Mouse (Mus musculus): ENCODE measurements around the gene Fam78b. TPM values are rescaled to one million over a fixed set of nuclear protein-coding genes. Genes with fewer than 3 reads are reported as not detected.
A peak's percentile ranks its signal among the peaks of the same experiment; 100 is the strongest.

Gene Fam78b
- total RNA-seq (2022), result 10 to 100 TPM; 21.8 to 27.5 (median 23.6) TPM

- DNase-seq (ENCODE audit: low spot score in 2 of 2), result peak; percentile 23 to 26
Observed at GRCm38 (mm10) chr1:167001174-167001843, at the start of gene Fam78b. Gene Fam78b, plus strand, starts transcription at chr1:167001417.

DNA sequence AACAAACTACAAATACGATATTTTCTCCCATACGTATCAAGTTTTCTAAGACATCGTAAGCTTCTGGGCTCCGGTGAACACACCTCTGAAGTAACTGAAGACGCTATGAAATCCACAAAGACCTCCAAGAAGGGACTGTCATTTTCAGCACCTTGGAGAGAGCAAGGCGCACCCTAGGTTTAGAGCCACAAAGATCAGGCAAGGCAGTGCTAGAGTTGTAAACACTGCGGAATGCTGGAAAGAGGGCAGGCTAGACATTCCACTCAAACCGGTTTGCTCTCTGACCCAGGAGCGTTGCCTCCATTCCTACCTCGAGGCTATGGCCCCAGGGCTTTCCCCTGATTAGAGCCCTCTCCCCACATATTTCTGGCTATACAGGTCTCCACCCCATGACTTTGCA lies 36.7 kb upstream of the Fam78b start:
- DNase-seq (ENCODE audit: low spot score in 2 of 2), result no peak

GRCm38 (mm10) chr1:166968271-166968670 lies 32.9 kb upstream of the Fam78b start:
- DNase-seq (ENCODE audit: low spot score in 2 of 2), result no peak

GRCm38 (mm10) chr1:166973731-166974130 lies 27.5 kb upstream of the Fam78b start:
- DNase-seq (ENCODE audit: low spot score in 2 of 2), result no peak

DNA sequence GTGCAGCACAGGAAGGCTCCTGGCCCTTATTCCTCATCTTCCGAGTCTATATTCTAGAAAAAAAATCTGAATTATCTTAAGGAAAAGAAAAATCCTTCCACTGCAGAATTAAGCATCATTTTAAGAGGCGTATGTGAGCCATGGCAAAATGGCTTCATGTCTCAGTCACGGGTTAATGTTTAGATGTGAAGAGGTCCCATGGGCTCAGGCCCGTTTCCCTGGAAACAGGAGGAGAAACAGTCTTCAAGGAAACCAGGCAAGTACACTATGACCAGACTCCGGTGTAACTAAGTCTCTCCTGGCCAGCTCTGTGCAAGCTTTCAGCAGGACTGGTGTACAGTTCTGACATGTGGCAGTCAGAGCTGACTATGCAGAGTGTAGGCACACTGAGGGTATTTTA lies 22.6 kb upstream of the Fam78b start:
- DNase-seq (ENCODE audit: low spot score in 2 of 2), result no peak

- DNase-seq (ENCODE audit: low spot score in 2 of 2), result no peak
Observed at GRCm38 (mm10) chr1:166994266-166994665, 7.0 kb upstream of the Fam78b start.

DNA sequence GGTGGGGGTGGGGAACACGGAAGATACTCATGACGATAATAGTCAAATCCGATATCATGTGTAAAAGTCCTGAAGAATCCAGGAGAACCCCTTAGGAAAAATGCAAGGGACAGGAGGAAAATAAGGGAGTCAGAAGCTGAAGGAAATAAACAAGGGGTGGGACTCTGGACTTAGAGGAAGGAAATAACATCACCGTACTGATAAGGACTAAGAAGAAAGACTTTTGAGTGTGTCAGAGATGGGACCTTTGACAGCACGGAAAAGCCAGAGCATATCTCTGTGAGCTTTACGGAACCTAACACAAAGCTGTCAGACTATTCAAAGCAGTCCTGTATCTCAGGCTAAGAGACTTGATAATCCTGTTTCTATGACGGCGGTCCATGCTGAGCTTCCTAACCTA lies 5.0 kb upstream of the Fam78b start:
- no peak for DNase-seq (ENCODE audit: low spot score in 2 of 2)

GRCm38 (mm10) chr1:166996811-166997210 lies 4.4 kb upstream of the Fam78b start:
- no peak for DNase-seq (ENCODE audit: low spot score in 2 of 2)

GRCm38 (mm10) chr1:167000529-167001173 lies 566 bp upstream of the Fam78b start:
- peak; percentile 28 to 58 for DNase-seq (ENCODE audit: low spot score in 2 of 2)

DNA sequence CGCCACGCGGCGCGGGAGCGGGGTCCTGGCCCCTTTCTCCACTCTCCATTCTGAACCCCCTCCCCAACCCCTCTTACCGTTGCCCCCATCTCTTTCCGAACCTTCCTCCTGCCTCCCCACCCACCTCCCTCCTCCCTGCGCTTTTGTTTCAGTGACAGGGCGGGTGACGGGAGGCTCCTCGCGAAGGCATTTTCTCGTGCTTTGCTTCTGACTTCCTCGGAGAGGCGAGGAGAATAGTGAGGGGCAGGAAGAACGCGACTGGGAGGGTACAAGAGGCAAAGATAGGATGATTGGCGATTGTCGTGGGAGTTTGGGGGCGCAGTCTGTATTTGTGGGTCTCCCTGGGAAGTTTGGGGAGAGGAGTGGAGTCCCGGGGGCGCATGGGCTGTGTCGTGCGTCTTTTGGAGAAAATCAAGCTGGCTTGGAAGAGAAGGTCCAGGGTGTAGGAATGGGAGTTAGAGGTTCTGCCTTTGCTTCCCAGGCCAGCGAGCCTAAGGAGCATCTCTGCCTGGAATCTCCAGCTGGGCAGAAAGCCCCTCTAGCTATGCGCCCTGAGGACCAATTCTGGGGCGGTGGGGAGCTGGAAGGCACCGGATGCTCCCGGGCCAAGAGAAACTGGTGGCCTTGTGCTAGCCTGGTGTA lies 748 bp downstream of the Fam78b start:
- DNase-seq (ENCODE audit: low spot score in 2 of 2), result peak in 1 of 2 experiments; percentile 12

DNA sequence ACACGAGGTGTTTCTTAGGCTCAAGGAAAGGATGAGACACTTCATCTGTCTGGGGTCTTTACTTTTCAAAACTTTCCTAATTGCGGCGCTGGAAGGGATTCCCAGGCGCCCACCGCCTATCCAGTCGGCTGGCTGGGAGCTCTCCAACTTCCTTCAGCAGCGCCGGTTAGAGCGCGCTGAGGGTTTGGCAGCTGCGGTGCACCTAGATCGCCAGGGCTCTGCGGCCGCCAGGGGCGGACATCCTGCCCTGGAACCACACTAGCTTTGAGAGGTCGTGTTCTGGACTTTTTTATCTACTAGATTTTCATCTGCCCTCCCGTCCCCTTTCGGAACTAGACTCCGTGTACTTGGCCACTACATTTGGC lies 1.3 kb downstream of the Fam78b start:
- no peak for DNase-seq (ENCODE audit: low spot score in 2 of 2)

GRCm38 (mm10) chr1:167004621-167005020 lies 3.4 kb downstream of the Fam78b start:
- no peak for DNase-seq (ENCODE audit: low spot score in 2 of 2)

GRCm38 (mm10) chr1:167007341-167007740 lies 6.1 kb downstream of the Fam78b start:
- no peak for DNase-seq (ENCODE audit: low spot score in 2 of 2)

DNA sequence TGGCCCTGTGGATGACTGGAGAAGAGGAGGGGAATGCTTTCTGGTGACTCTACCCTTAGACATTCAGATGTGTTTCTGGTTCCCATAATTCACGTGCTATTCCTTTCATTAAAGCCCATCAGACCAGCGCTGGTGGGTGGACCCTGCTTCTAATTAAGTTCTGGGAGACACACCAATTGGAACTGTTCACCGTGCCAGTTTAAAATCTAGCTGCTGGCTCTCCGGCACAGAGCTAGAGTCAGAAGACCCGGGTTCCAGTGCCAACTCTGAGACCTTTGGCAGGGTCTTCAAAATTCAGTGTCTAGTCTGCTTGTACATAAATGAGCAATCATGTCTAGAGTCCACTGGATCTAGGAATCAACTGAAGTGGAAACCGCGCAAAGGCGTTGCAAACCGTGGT lies 9.0 kb downstream of the Fam78b start:
- no peak for DNase-seq (ENCODE audit: low spot score in 2 of 2)

DNA sequence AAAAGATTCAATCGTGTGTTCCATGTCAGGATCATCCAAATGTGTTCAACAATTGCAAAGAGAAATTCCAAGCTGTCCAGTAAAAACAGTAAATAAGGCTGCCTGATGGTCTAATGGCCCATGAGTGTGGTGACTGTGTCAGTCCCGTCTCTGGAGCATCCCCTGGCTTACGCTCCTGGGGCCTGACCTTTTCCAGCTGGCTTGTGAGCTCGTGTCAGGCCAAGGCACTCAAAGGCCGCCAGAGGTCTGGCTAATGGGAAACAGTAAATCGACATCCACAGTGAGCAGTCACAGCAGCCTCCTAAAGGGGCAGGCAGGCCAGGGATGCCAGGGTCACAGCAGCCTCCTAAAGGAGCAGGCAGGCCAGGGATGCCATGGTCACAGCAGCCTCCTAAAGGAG lies 10.1 kb downstream of the Fam78b start:
- DNase-seq (ENCODE audit: low spot score in 2 of 2), result no peak

GRCm38 (mm10) chr1:167012616-167013015 lies 11.4 kb downstream of the Fam78b start:
- no peak for DNase-seq (ENCODE audit: low spot score in 2 of 2)

GRCm38 (mm10) chr1:167013234-167013864 lies 12.1 kb downstream of the Fam78b start:
- peak in 1 of 2 experiments; percentile 14 for DNase-seq (ENCODE audit: low spot score in 2 of 2)

DNA sequence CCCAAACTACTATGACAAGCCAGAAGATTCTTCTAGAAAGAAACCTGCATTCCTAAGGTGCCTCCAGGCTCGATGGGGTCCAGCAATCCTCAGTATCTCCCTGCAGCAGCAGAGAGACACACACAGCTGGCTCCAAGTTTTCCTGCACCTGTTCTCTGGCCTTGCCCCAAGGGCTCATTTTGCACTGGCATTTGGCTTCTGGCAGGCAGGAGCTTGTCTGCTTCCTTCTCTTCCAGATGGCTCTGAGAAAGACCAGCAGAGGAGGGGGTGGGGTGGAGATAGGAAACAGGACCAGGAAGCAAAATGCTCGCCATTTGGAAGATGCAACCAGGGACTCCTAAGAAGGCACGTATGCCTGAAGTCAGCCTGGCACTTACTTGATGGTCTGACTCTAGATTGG lies 15.1 kb downstream of the Fam78b start:
- DNase-seq (ENCODE audit: low spot score in 2 of 2), result no peak

DNA sequence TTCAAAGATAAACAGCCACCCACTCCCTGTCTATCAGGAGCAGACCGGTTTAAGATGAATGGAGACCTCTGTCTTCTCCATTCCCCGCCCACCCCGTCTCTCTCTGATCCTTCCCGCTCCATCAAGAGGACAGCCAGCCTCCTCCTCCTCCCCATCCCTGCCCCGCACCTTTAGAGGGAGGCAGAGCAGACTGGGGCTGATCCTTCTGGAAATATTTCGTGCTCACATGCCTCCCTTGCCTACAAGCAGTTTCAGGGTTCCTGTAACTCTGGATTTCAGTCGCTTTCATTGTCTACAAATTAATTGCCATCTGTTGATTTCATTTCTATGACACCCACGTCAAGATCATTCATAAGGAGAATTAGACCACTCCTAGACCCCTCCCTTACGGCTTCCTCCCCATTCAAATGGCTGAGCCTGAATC lies 20.8 kb downstream of the Fam78b start:
- no peak for DNase-seq (ENCODE audit: low spot score in 2 of 2)

DNA sequence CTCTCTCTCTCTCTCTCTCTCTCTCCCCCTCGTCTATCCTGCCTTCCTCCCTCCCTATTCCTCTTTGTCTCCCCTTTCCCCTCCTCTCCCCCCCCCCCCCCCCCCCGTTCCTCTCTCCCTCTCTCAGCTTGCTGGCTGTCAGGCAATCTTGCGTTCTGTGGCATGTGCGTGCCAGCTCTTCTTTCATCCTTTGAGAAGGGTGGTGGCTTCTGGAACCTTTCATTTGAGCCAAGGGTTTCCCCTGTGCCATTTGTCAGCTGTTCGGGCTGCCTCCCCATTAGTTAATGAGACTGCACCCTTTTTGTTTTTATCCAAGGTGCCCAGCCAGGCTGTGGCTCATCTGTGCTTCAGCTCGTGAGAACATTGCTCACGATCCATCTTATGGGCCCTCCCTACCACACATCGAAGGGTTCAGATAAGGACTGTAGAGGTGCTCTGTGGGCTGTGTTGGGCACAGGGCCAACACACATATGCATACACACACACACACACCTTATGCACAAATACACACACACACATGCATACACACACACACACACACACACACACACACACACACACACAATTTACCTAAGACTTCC lies 21.4 kb downstream of the Fam78b start:
- no peak for DNase-seq (ENCODE audit: low spot score in 2 of 2)

DNA sequence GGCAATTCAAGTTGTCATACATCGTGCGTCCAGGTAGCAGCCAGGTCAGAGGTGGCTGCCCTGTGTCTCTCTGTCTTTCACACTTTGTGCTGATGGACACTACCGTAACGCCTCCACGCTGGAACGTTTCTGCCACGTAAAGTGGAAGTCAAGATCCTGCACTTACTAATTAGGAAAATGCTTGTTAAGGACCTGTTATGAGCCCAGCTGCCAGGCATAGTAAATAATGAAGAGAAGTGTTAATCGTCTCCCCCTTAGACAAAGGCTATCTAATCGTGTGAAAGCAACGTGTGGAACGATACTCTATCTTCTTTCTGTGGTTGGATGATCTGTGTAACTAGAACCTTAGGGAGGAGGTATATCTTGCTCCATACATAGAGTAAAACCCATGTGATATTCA lies 22.6 kb downstream of the Fam78b start:
- no peak for DNase-seq (ENCODE audit: low spot score in 2 of 2)

- DNase-seq (ENCODE audit: low spot score in 2 of 2), result no peak
Observed at GRCm38 (mm10) chr1:167024961-167025360, 23.7 kb downstream of the Fam78b start.

All from layer of hippocampus, adult 8-10 months (tissue).